Mouse (Mus musculus) left cerebral cortex, adult 18-20 months (tissue): Measurements from ENCODE around the gene Papss2. TPM values are rescaled to one million over a fixed set of nuclear protein-coding genes. Genes with fewer than 3 reads are reported as not detected.
A peak's percentile ranks its signal among the peaks of the same experiment; 100 is the strongest.
"Not testable (repeated sequence)": the region's sequence is repeated elsewhere in the genome, so short reads cannot be mapped to it uniquely, and the experiment has no call there.

ENCODE experiments used
- DNase-seq, 2 experiments: peaks; one replicate each; pipeline ENCODE4 v3.0.0; 2021 to 2022; ENCODE audit warnings: low spot score in 2 of 2, mixed read lengths in 1 of 2
- total RNA-seq, 2 experiments: library from RNA; stranded (reverse); gene quantifications; 2 replicates each; pipeline ENCODE4 v1.2.3; 2021

Gene Papss2
- total RNA-seq, 2 experiments from 2014 or later: 10.5 to 10.8 TPM

GRCm38 (mm10) chr19:32637357-32638275 is 42.0 kb downstream of the Papss2 start:
- DNase-seq: no peak

- DNase-seq: no peak
Measured at GRCm38 (mm10) chr19:32638276-32638903, 42.8 kb downstream of the Papss2 start.

- no peak for DNase-seq
Measured at GRCm38 (mm10) chr19:32641535-32641934, 45.9 kb downstream of the Papss2 start.

- no peak for DNase-seq
Measured at GRCm38 (mm10) chr19:32641995-32642394, 46.4 kb downstream of the Papss2 start.

DNA sequence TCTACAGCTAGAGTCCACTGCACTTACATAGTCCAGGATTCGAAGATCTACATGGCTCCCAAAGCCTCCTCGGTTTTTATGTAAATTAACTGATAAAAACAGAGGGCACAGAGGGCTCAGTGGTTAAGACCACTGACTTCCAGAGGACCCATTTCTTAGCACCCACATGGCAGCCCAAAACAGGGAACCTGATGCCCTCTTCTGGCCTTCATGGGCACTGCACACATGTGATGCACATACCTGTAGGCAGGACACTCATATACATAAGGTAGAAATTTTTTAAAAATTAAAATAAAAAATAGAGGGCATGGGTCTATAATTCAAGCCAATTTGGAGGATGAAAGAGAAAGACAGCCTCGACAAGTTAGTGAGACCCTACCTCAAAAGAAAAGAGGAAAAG is 48.1 kb downstream of the Papss2 start:
- DNase-seq: no peak

DNA sequence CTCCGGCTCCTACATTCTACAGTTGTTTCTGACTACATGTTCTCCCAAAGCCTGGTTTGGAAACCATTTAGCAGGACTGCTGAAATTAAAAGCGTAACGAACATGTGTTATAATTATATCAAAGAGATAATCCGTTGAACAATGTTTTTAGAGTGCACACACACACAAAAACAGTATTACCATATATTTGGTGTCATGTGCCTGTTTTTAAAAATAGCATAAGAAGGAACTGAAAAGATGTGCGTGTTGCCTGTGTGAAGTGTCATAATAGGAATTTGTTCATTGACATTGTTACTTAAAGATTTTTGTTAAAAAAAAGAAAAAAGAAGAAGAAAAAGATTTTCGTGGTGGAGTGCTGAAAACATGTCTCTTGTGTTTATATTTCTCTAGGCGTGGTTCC is 50.3 kb downstream of the Papss2 start:
- no peak for DNase-seq

GRCm38 (mm10) chr19:32646382-32646781 is 50.8 kb downstream of the Papss2 start:
- DNase-seq: no peak

DNA sequence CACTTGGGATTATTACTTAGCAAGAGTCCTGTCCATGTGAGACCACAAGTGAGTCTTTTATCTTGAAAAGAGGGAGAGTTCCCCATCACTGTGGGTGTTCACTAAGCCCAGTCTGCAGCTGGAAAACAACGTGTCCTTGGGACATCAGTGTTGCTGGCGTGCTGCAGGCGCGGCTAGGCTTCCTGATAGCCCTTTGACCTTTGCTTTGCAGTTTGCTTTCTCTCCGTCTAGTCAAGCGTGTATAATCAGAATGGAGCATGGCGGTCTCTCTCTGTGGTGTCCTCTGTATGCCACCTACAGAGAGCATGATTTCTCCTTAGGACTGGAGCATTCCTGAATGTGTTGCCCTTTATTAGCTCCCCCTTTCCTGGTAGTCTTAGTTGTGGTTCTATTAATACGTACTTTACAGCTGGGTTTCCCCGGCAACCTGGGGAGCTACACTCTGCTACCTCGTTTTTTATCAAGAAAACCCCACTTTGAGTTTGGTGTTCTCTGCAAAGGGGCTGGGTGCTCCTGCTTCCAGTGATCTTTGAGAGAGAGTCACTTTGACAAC is 52.5 kb downstream of the Papss2 start:
- no peak for DNase-seq

- DNase-seq: no peak
Measured at GRCm38 (mm10) chr19:32651046-32651445, 55.5 kb downstream of the Papss2 start.

DNA sequence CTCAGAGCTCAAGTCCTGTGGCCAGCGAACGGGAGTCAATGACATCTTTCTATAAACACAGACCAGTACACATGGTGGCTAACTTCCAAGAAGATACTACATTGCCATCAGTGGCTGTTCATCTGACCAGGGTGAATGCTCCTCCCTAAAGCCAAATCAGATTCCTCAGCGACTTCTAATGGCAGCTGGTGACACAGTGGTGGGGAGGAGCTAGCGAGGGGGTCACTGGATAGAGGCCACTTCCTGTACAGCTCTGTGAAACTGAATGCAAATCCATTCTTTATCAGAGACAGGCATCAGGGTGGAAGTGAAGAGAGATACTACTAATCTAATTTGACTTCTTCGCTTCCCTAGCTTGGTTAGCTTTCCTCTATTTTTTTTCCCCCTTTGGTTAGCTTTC is 57.5 kb downstream of the Papss2 start:
- DNase-seq: no peak

GRCm38 (mm10) chr19:32653630-32654362 is 58.2 kb downstream of the Papss2 start:
- DNase-seq: no peak

DNA sequence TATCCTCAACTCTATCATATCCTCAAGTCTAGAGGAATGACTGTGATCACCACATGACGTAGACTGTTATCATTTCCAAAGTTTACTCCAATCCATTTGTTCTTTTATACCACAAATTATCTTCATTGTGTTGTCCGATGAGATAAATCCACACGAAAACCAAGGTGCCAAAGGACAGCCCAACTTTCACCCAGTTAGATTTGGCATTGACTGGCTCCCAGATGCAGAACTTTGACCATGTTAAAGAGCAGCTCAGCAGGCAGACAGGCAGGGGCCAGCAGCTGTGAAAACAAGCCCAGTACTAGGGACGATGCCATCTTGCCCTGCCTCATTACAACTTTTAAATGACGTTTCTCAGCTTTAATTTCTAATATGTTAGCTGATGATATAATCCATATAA is 63.8 kb downstream of the Papss2 start:
- no peak for DNase-seq

GRCm38 (mm10) chr19:32662936-32663335 is 67.3 kb downstream of the Papss2 start:
- DNase-seq: no peak

GRCm38 (mm10) chr19:32665243-32665642 is 69.7 kb downstream of the Papss2 start:
- no peak for DNase-seq

- DNase-seq: not testable (repeated sequence)
Measured at GRCm38 (mm10) chr19:32667830-32668229, 72.2 kb downstream of the Papss2 start.

DNA sequence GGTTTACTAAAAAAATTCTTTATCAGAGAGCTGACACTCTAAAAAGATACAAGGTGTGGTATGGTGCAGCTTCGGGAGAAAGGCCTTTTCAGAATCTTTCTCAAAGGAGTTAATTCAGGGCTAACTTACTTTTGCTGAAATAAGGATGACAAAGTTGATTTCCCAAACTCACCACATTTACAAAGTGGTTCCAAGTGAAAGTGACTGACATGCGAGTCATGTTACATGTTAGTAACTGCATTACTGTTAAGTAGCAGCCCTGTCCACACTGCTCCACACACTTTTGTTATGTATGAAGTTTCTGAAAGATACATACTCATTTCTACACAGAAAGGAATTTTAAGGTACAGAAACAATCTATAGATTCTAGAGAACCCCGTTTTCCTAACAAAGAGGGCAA is 80.2 kb downstream of the Papss2 start:
- DNase-seq: no peak

DNA sequence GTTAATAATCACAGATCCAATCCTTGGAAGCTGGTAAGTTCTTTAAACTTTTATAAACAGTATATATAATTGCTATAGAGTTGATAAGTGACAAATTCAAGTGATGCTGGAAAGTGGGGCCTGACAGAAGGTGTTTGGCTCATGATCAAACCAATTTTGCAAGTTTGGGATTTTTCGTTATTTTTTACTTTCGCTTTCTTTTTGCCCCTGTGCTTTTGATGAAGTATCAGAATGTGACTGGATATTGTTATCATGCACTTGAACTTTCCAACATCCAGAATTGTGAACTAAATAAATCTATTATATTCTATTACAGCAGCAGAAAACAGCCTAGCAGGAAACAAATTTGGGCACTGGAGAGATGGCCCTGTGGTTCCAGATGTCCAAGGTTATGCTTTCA is 85.3 kb downstream of the Papss2 start:
- no peak for DNase-seq

DNA sequence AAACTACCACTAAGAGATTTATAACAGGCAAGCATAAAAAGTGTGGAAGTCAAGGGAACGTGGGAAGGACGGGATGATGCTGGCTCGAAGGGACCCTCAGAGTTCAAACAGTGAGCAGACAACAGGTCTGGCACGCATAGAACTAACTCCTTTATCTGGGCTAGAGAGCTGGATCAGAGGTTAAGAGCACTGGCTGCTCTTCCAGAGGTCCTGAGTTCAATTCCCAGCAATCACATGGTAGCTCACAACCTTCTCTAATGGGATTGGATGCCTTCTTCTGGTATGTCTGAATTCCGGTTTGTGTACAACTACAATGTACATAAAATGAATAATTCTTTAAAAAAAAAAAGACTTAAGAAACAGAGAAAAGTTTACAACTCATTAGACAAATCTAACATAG is 87.5 kb downstream of the Papss2 start:
- DNase-seq: no peak

DNA sequence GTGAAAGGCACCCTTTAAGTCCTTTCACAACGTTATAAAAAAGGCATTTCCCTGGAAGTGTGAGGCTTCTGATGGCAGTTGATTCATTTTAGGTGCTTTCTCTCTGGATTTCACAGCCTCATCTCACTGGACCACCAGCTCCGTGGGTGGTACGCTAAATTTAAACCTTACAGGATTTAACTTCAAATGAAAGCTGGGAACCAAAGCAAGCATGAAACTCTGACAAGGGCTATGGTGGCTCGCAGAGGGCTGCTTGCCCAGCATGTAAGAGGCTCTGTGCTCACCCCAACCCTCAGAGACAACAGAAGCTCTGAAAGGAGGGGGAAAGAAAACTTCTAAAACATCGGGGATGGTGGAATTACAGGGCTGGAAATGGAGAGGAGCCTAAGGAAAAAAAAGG is 92.1 kb downstream of the Papss2 start:
- DNase-seq: peak in 1 of 2 experiments; percentile 10

DNA sequence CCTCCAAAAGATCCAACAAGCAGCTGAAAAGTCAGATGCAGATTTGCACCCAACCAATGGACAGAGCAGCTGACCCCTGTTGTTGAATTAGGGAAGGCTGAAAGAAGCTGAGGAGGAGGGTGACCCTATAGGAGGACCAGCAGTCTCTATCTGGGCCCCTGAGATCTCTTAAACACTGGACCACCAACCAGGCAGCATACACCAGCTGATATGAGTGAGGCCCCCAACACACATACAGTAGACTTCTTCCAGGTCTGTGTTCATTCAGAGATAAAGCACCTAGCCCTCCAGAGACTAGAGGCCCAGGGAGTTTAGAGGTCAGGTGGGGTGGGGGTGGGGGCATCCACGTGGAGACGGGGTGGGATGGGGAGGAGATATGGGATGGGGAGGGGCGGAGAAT is 92.6 kb downstream of the Papss2 start:
- DNase-seq: not testable (repeated sequence)

DNA sequence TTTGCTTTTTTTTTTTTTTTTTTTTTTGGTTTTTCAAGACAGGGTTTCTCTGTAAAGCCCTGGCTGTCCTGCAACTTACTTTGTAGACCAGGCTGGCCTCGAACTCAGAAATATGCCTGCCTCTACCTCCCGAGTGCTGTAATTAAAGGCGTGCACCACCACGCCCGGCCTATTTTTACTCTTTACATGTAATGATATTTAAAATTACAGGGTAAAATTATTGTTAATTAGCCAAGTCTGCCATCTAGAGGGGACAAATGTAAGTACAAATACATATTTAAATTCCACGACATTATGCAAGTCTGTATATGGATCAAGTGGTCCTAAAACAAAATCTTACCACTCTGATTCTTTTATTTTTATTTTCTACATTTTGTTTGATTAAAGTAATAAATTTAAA is 94.1 kb downstream of the Papss2 start:
- no peak for DNase-seq

DNA sequence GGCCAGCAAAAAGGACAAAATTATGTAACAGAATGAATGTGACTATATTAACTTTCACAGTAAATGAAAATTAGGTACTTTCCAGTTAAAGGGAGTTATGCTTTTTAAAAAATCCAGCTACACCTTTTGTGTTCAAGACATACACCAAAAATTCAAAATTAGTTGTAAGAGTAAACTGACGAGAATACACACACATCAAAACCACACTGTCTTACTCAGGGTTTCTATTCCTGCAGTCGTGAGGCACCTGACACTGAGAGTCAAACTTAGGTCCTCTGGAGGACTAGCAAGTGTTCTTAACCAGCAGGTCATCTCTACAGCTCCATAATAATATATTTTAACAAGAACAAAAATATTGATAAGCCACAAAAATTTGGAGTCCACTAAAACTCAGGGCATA is 101.1 kb downstream of the Papss2 start:
- DNase-seq: no peak
